22 mouse cellular contexts compared by ENCODE assay signal in the genomic region with DNA sequence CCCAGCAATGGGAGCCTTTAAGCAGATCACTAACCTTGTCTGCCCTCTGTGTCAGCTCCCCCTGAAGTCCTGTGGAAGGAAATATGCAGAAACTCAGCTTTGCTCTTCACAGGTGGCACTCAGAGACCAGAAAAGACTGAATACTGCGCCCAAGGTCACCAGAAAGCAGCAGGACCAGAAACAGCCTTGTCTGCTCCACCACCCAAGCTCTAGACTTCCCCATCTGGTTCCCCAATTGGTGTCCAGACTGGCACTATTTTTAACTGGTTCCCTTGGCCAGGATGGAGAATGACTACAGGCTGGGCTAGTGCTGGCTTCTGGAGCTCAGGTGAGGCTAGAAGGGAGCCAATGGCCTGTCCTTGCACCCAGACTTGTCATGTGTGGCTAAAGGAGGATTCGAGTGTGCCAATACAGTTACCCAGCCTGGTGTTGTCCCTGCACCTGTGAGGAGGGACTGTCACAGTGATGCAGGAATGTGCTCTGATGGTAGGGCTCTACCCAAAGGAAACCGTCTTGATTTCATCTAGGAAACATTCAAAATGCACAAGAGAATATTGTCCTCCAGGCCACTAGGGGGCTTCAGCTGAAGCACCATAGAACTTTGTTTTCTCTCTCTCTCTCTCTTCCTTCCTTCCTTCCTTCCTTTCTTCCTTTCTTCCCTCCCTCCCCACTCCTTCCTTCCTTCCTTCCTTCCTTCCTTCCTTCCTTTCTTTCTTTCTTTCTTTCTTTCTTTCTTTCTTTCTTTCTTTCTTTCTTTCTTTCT. TPM values are rescaled to one million over a fixed set of nuclear protein-coding genes. Genes with fewer than 3 reads are reported as not detected.
DNase-seq lines count a peak whose midpoint lies in the region; ATAC-seq and TF ChIP-seq lines count a peak whose summit lies in the region.
"Had no signal": no experiment of that assay in that cellular context is flagged by ENCODE, and none has a peak within 500 bp of the region (broad histone marks: within the 10 kb centered on the region; RNA-seq: fewer than 3 reads in every experiment).

No protein-coding gene starts in this region.

- no peak overlapping the region for H3K27ac ChIP-seq in forebrain, postnatal 0 days (ENCODE audit: low read depth, low read length)
- H3K27ac ChIP-seq in forebrain, embryonic 14.5 days (ENCODE audit: low read depth, low read length), result no peak overlapping the region
- H3K27ac ChIP-seq in liver, embryonic 14.5 days, result no peak overlapping the region
- no peak overlapping the region for H3K27ac ChIP-seq in liver, embryonic 12.5 days
- H3K27ac ChIP-seq in olfactory bulb, adult 2 months (ENCODE audit: insufficient read depth, low read depth, low read length), result peak overlapping the region; percentile 80; the same call in 1 of the 2 replicates
- H3K27ac ChIP-seq: midbrain, embryonic 10.5 days had no signal

- no peaks in the 10 kb centered on the region; the same call in 1 of the 2 replicates for H3K4me1 ChIP-seq in forebrain, postnatal 0 days (ENCODE audit: insufficient read depth)
- peaks cover 12% of the 10 kb centered on the region for H3K4me1 ChIP-seq in forebrain, embryonic 14.5 days (ENCODE audit: control insufficient read depth, insufficient read depth, low read length)
- H3K4me1 ChIP-seq in liver, embryonic 14.5 days (replicated peaks; ENCODE audit: control insufficient read depth in 2 of 2, insufficient read depth in 2 of 2, low read length in 1 of 2), result no peaks in the 10 kb centered on the region
- H3K4me1 ChIP-seq in liver, embryonic 12.5 days, result no peaks in the 10 kb centered on the region
- peaks cover 47% of the 10 kb centered on the region for H3K4me1 ChIP-seq in olfactory bulb, adult 2 months (ENCODE audit: control insufficient read depth, insufficient read depth, low read length)
- H3K4me1 ChIP-seq: midbrain, embryonic 10.5 days had no signal

- TF ChIP-seq CTCF in forebrain, postnatal 0 days (IDR thresholded peaks at IDR 0.05; ENCODE audit: low read depth), result peak; percentile 25; the same call in 1 of the 2 replicates
- TF ChIP-seq CTCF in liver, embryonic 14.5 days (IDR thresholded peaks at IDR 0.05; ENCODE audit: low read depth), result peak; percentile 48; the same call in 1 of the 2 replicates
- no peak for TF ChIP-seq CTCF in olfactory bulb, adult 2 months (IDR thresholded peaks at IDR 0.05; ENCODE audit: insufficient read depth, low read depth, low read length)

- H3K9ac ChIP-seq in forebrain, postnatal 0 days, result no peak overlapping the region
- no peak overlapping the region for H3K9ac ChIP-seq in forebrain, embryonic 14.5 days (ENCODE audit: low read length)
- H3K9ac ChIP-seq in liver, embryonic 14.5 days (replicated peaks), result no peak overlapping the region
- H3K9ac ChIP-seq in liver, embryonic 12.5 days, result no peak overlapping the region
- H3K9ac ChIP-seq: heart, embryonic 12.5 days had no signal

- no peak overlapping the region for H3K4me2 ChIP-seq in forebrain, postnatal 0 days (ENCODE audit: low read depth)
- H3K4me2 ChIP-seq in forebrain, embryonic 14.5 days (ENCODE audit: low read length), result no peak overlapping the region
- H3K4me2 ChIP-seq in liver, embryonic 14.5 days (ENCODE audit: low read depth), result no peak overlapping the region
- no peak overlapping the region for H3K4me2 ChIP-seq in liver, embryonic 12.5 days
- H3K4me2 ChIP-seq: heart, embryonic 12.5 days had no signal

- no peaks in the 10 kb centered on the region for H3K9me3 ChIP-seq in forebrain, postnatal 0 days (ENCODE audit: low read length)
- no peaks in the 10 kb centered on the region for H3K9me3 ChIP-seq in forebrain, embryonic 14.5 days (replicated peaks; ENCODE audit: control insufficient read depth, low read length)
- no peaks in the 10 kb centered on the region for H3K9me3 ChIP-seq in liver, embryonic 14.5 days (ENCODE audit: control insufficient read depth, low read length)
- no peaks in the 10 kb centered on the region for H3K9me3 ChIP-seq in liver, embryonic 12.5 days (replicated peaks)
- H3K9me3 ChIP-seq: heart, embryonic 12.5 days; midbrain, embryonic 10.5 days had no signal

- no peaks in the 10 kb centered on the region for H3K36me3 ChIP-seq in forebrain, postnatal 0 days (ENCODE audit: insufficient read depth)
- H3K36me3 ChIP-seq in forebrain, embryonic 14.5 days (ENCODE audit: control insufficient read depth, insufficient read depth, low read length), result no peaks in the 10 kb centered on the region
- no peaks in the 10 kb centered on the region for H3K36me3 ChIP-seq in liver, embryonic 14.5 days (replicated peaks; ENCODE audit: control insufficient read depth, insufficient read depth, low read depth)
- no peaks in the 10 kb centered on the region for H3K36me3 ChIP-seq in liver, embryonic 12.5 days
- H3K36me3 ChIP-seq: heart, embryonic 12.5 days; midbrain, embryonic 10.5 days had no signal

- no peak for TF ChIP-seq POLR2A in olfactory bulb, adult 2 months (IDR thresholded peaks at IDR 0.05; ENCODE audit: insufficient read depth, low read depth, low read length)

- no peak for DNase-seq in forebrain, postnatal 0 days
- DNase-seq in forebrain, embryonic 14.5 days (ENCODE audit: low spot score), result no peak
- DNase-seq in liver, embryonic 14.5 days (ENCODE audit: low read depth in 3 of 3, low spot score in 3 of 3), result no peak
- peak; percentile 27 for DNase-seq in ES-CJ7 (ENCODE audit: low read depth, low spot score)
- no peak for DNase-seq in spleen, adult 12 weeks (ENCODE audit: low spot score)
- no peak for DNase-seq in spleen, postnatal 4 days (ENCODE audit: low spot score in 2 of 2)
- DNase-seq: adrenal gland, postnatal 25 days; B cell, adult 2 months; gastrocnemius, postnatal 14 days; heart, postnatal 4 days; kidney, postnatal 25 days; lung, postnatal 36 days; thymus, postnatal 14 days had no signal

- no peaks in the 10 kb centered on the region for H3K27me3 ChIP-seq in forebrain, postnatal 0 days (ENCODE audit: insufficient read depth, low read length)
- no peaks in the 10 kb centered on the region for H3K27me3 ChIP-seq in forebrain, embryonic 14.5 days (replicated peaks; ENCODE audit: control insufficient read depth, insufficient read depth, low read length)
- no peaks in the 10 kb centered on the region for H3K27me3 ChIP-seq in liver, embryonic 14.5 days (ENCODE audit: control insufficient read depth, insufficient read depth, low read length)
- H3K27me3 ChIP-seq in liver, embryonic 12.5 days (replicated peaks), result 0 out of 2 replicates have a peak, but pooled peaks cover 4% of the 10 kb centered on the region
- H3K27me3 ChIP-seq: heart, embryonic 12.5 days had no signal

- ATAC-seq in forebrain, postnatal 0 days, result no peak
- no peak for ATAC-seq in forebrain, embryonic 14.5 days
- ATAC-seq in liver, embryonic 14.5 days (ENCODE audit: insufficient read depth), result no peak
- ATAC-seq in liver, embryonic 12.5 days, result no peak
- ATAC-seq: activated CD4-positive, CD25-positive, alpha-beta regulatory T cell, adult 4 months; forebrain, embryonic 16.5 days; inflammation-experienced regulatory T-cells, adult 6 months had no signal

- H3K4me3 ChIP-seq in forebrain, postnatal 0 days (ENCODE audit: low read depth, low read length), result no peak overlapping the region
- no peak overlapping the region for H3K4me3 ChIP-seq in forebrain, embryonic 14.5 days (ENCODE audit: low read depth, low read length)
- H3K4me3 ChIP-seq in liver, embryonic 14.5 days (ENCODE audit: insufficient read depth in 1 of 2, low read depth in 2 of 2, low read length in 2 of 2), result no peak overlapping the region
- no peak overlapping the region for H3K4me3 ChIP-seq in liver, embryonic 12.5 days
- H3K4me3 ChIP-seq in olfactory bulb, adult 2 months (ENCODE audit: insufficient read depth, low read depth, low read length), result no peak overlapping the region
- H3K4me3 ChIP-seq: erythroblast, embryonic 14.5 days; heart, embryonic 12.5 days; midbrain, embryonic 10.5 days; myocyte had no signal

- 88% methylated on average over 3 of the region's 3 CpGs for WGBS in forebrain, postnatal 0 days
- WGBS in forebrain, embryonic 14.5 days, result 95% methylated on average over 3 of the region's 3 CpGs
- WGBS in liver, embryonic 14.5 days (ENCODE audit: insufficient replicate concordance), result 64% methylated on average over 3 of the region's 3 CpGs
- WGBS in liver, embryonic 12.5 days (ENCODE audit: insufficient replicate concordance), result 71% methylated on average over 3 of the region's 3 CpGs
- 86% methylated on average over 3 of the region's 3 CpGs for WGBS in olfactory bulb, adult 2 months

- TF ChIP-seq EP300 in liver, embryonic 14.5 days (IDR thresholded peaks at IDR 0.05; ENCODE audit: low read depth), result no peak

RNA-seq across cellular contexts. Expression of a gene that starts 38.1 kb away (rescaled TPM):
- 30.0 and 33.2 TPM in 2 replicates for total RNA-seq in forebrain, postnatal 0 days (2014; rRNA removed)
- 2.0 and 2.7 TPM in 2 replicates for polyA plus RNA-seq in forebrain, postnatal 0 days (2015; fragmentation: Nextera tagmentation; extraction: Ambion mirVana)
- 4.7 and 7.2 TPM in 2 replicates for polyA plus RNA-seq in forebrain, embryonic 14.5 days (2014; fragmentation: Nextera tagmentation; extraction: Ambion mirVana)
- 3.2 and 4.0 TPM in 2 replicates for polyA plus RNA-seq in liver, embryonic 14.5 days (2012; rRNA removed)
- polyA plus RNA-seq in liver, embryonic 14.5 days (2014; fragmentation: Nextera tagmentation; extraction: Ambion mirVana), result 1.7 and 2.8 TPM in 2 replicates
- polyA plus RNA-seq in liver, embryonic 12.5 days (2016; fragmentation: Nextera tagmentation; extraction: Ambion mirVana), result 2.4 and 3.1 TPM in 2 replicates
- polyA plus RNA-seq in olfactory bulb, adult 2 months (2012; ENCODE audit: insufficient read depth, insufficient read length, low replicate concordance, missing spikeins), result not detected in 2 replicates
